Mouse (Mus musculus) forebrain, embryonic 12.5 days (tissue): ENCODE results near the gene Kctd10. TPM values are rescaled to one million over a fixed set of nuclear protein-coding genes. Genes with fewer than 3 reads are reported as not detected.

Experiments used
- ATAC-seq: fragments of 200-750 bp; cut with Nextera tagmentation; 2 replicates; pipeline ENCODE4 v1.8.0; 2017; ENCODE audit warnings: moderate TSS enrichment; ENCODE audit not compliant: low FRiP score
- H3K27ac ChIP-seq: fragments of 300-500 bp; sonication (generic); 2 replicates; pipeline ENCODE4 v1.5.1; 2016; ENCODE audit warnings: mild to moderate bottlenecking
- H3K27me3 ChIP-seq: fragments of 300-500 bp; sonication (generic); 2 replicates; pipeline ENCODE4 v1.6.1; 2016; ENCODE audit warnings: mild to moderate bottlenecking
- H3K36me3 ChIP-seq: fragments of 300-500 bp; sonication (generic); replicated peaks from 2 replicates; pipeline ENCODE4 v1.6.1; 2016; ENCODE audit warnings: mild to moderate bottlenecking
- H3K4me1 ChIP-seq: fragments of 300-500 bp; sonication (generic); 2 replicates; pipeline ENCODE4 v1.6.1; 2016
- H3K4me2 ChIP-seq: fragments of 300-500 bp; sonication (generic); 2 replicates; pipeline ENCODE4 v1.6.1; 2016; ENCODE audit warnings: mild to moderate bottlenecking, moderate library complexity
- H3K4me3 ChIP-seq: fragments of 300-500 bp; sonication (generic); replicated peaks from 2 replicates; pipeline ENCODE4 v1.5.1; 2016; ENCODE audit warnings: mild to moderate bottlenecking
- H3K9ac ChIP-seq: fragments of 300-500 bp; sonication (generic); 2 replicates; pipeline ENCODE4 v1.6.1; 2016; ENCODE audit warnings: mild to moderate bottlenecking
- H3K9me3 ChIP-seq: fragments of 300-500 bp; sonication (generic); 2 replicates; pipeline ENCODE4 v1.6.1; 2016
- WGBS: fragments of 180-500 bp; shearing (Covaris S2); methylation state at CpG from one replicate; pipeline ENCODE4 v1.1.7; 2016; 5-methylcytosine and 5-hydroxymethylcytosine counted together
- polyA plus RNA-seq: library from polyadenylated mRNA; unstranded; fragments of >200 nt; fragmentation: Nextera tagmentation; extraction: Ambion mirVana; gene quantifications from 2 replicates; pipeline ENCODE4 v1.2.1, GENCODE M21; 2016

Gene Kctd10
- polyA plus RNA-seq, 1 experiment from 2014 or later = 93.1 TPM

GRCm38 (mm10) chr5:114412361-114412998 is 32.2 kb upstream of the Kctd10 start:
- no peak for ATAC-seq
- Histone ChIP-seq H3K27ac (no peak overlapping the region), H3K4me2 (no peak overlapping the region), H3K9ac (no peak overlapping the region), H3K36me3 (peaks cover 100% of the 10 kb centered on the region), H3K27me3 (no peaks in the 10 kb centered on the region), H3K9me3 (no peaks in the 10 kb centered on the region), H3K4me1 (no peaks in the 10 kb centered on the region), H3K4me3 (no peak overlapping the region)
- WGBS = 90% methylated on average over 23 of the region's 23 CpGs

- no peaks in the 10 kb centered on the region for H3K9me3 ChIP-seq
- ATAC-seq = no peak
- H3K36me3 ChIP-seq = peaks cover 100% of the 10 kb centered on the region
- no peak overlapping the region for H3K27ac ChIP-seq
- no peak overlapping the region for H3K4me2 ChIP-seq
- 95% methylated on average over 13 of the region's 13 CpGs for WGBS
- no peaks in the 10 kb centered on the region for H3K27me3 ChIP-seq
- H3K4me1 ChIP-seq = no peaks in the 10 kb centered on the region
- no peak overlapping the region for H3K9ac ChIP-seq
- no peak overlapping the region for H3K4me3 ChIP-seq
Observed at GRCm38 (mm10) chr5:114410429-114410828, 30.1 kb upstream of the Kctd10 start.

GRCm38 (mm10) chr5:114408846-114409245 is 28.5 kb upstream of the Kctd10 start:
- Histone ChIP-seq H3K4me2 (no peak overlapping the region), H3K4me1 (no peaks in the 10 kb centered on the region), H3K9ac (no peak overlapping the region), H3K9me3 (no peaks in the 10 kb centered on the region), H3K36me3 (peaks cover 100% of the 10 kb centered on the region), H3K4me3 (no peak overlapping the region), H3K27ac (no peak overlapping the region), H3K27me3 (no peaks in the 10 kb centered on the region)
- 92% methylated on average over 11 of the region's 11 CpGs for WGBS
- no peak for ATAC-seq

GRCm38 (mm10) chr5:114407810-114408209 is 27.5 kb upstream of the Kctd10 start:
- WGBS = 96% methylated on average over 9 of the region's 9 CpGs
- Histone ChIP-seq H3K36me3 (peaks cover 100% of the 10 kb centered on the region), H3K4me2 (no peak overlapping the region), H3K9ac (no peak overlapping the region), H3K27ac (no peak overlapping the region), H3K4me1 (no peaks in the 10 kb centered on the region), H3K4me3 (no peak overlapping the region), H3K27me3 (no peaks in the 10 kb centered on the region), H3K9me3 (no peaks in the 10 kb centered on the region)
- ATAC-seq = no peak

- 89% methylated on average over 10 of the region's 10 CpGs for WGBS
- no peaks in the 10 kb centered on the region for H3K9me3 ChIP-seq
- H3K27me3 ChIP-seq = no peaks in the 10 kb centered on the region
- no peak for ATAC-seq
- peaks cover 100% of the 10 kb centered on the region for H3K36me3 ChIP-seq
- H3K4me3 ChIP-seq = no peak overlapping the region
- no peak overlapping the region for H3K27ac ChIP-seq
- no peaks in the 10 kb centered on the region for H3K4me1 ChIP-seq
- no peak overlapping the region for H3K4me2 ChIP-seq
- H3K9ac ChIP-seq = no peak overlapping the region
Observed at GRCm38 (mm10) chr5:114407269-114407668, 27.0 kb upstream of the Kctd10 start.

GRCm38 (mm10) chr5:114406592-114406991 is 26.3 kb upstream of the Kctd10 start:
- no peaks in the 10 kb centered on the region for H3K9me3 ChIP-seq
- no peaks in the 10 kb centered on the region for H3K4me1 ChIP-seq
- WGBS = 96% methylated on average over 14 of the region's 14 CpGs
- no peak overlapping the region for H3K27ac ChIP-seq
- no peaks in the 10 kb centered on the region for H3K27me3 ChIP-seq
- no peak for ATAC-seq
- H3K4me2 ChIP-seq = no peak overlapping the region
- peaks cover 100% of the 10 kb centered on the region for H3K36me3 ChIP-seq
- H3K4me3 ChIP-seq = no peak overlapping the region
- H3K9ac ChIP-seq = no peak overlapping the region

- ATAC-seq = no peak
- Histone ChIP-seq H3K36me3 (peaks cover 98% of the 10 kb centered on the region), H3K27ac (no peak overlapping the region), H3K4me3 (no peak overlapping the region), H3K4me2 (no peak overlapping the region), H3K9ac (no peak overlapping the region), H3K27me3 (no peaks in the 10 kb centered on the region), H3K9me3 (no peaks in the 10 kb centered on the region), H3K4me1 (no peaks in the 10 kb centered on the region)
- 85% methylated on average over 9 of the region's 9 CpGs for WGBS
Observed at GRCm38 (mm10) chr5:114393169-114393568, 12.9 kb upstream of the Kctd10 start.

- H3K4me1 ChIP-seq = peaks cover 19% of the 10 kb centered on the region
- H3K36me3 ChIP-seq = peaks cover 57% of the 10 kb centered on the region
- no peak for ATAC-seq
- WGBS = 94% methylated on average over 8 of the region's 8 CpGs
- no peaks in the 10 kb centered on the region for H3K27me3 ChIP-seq
- no peaks in the 10 kb centered on the region for H3K9me3 ChIP-seq
- no peak overlapping the region for H3K4me2 ChIP-seq
- H3K4me3 ChIP-seq = no peak overlapping the region
- H3K27ac ChIP-seq = no peak overlapping the region
- H3K9ac ChIP-seq = no peak overlapping the region
Observed at GRCm38 (mm10) chr5:114384448-114384847, 4.1 kb upstream of the Kctd10 start.

- no peaks in the 10 kb centered on the region for H3K9me3 ChIP-seq
- H3K27ac ChIP-seq = no peak overlapping the region
- H3K27me3 ChIP-seq = no peaks in the 10 kb centered on the region
- peaks cover 30% of the 10 kb centered on the region for H3K4me1 ChIP-seq
- no peak for ATAC-seq
- H3K9ac ChIP-seq = no peak overlapping the region
- no peak overlapping the region for H3K4me2 ChIP-seq
- peaks cover 46% of the 10 kb centered on the region for H3K36me3 ChIP-seq
- H3K4me3 ChIP-seq = no peak overlapping the region
- WGBS = 79% methylated on average over 9 of the region's 9 CpGs
Observed at GRCm38 (mm10) chr5:114383184-114383904, 3.0 kb upstream of the Kctd10 start.

- H3K9me3 ChIP-seq = no peaks in the 10 kb centered on the region
- H3K4me1 ChIP-seq = peaks cover 42% of the 10 kb centered on the region
- peak overlapping the region; percentile 80 for H3K4me3 ChIP-seq
- peak overlapping the region; percentile 87 for H3K4me2 ChIP-seq
- WGBS = under 1% methylated on average over 18 of the region's 18 CpGs
- no peaks in the 10 kb centered on the region for H3K27me3 ChIP-seq
- ATAC-seq = peak; percentile 27; the same call in 1 of the 2 replicates
- H3K27ac ChIP-seq = peak overlapping the region; percentile 85
- H3K9ac ChIP-seq = peak overlapping the region; percentile 91
- H3K36me3 ChIP-seq = peaks cover 28% of the 10 kb centered on the region
Observed at GRCm38 (mm10) chr5:114381013-114381351, 674 bp upstream of the Kctd10 start.

- Histone ChIP-seq H3K9ac (peak overlapping the region; percentile 91), H3K36me3 (peaks cover 28% of the 10 kb centered on the region), H3K27ac (peak overlapping the region; percentile 85), H3K27me3 (no peaks in the 10 kb centered on the region), H3K4me1 (peaks cover 42% of the 10 kb centered on the region), H3K4me2 (peak overlapping the region; percentile 87), H3K4me3 (peak overlapping the region; percentile 80), H3K9me3 (no peaks in the 10 kb centered on the region)
- WGBS = 3% methylated on average over 20 of the region's 20 CpGs
- peak; percentile 46 for ATAC-seq
Observed at GRCm38 (mm10) chr5:114379763-114380162, 545 bp downstream of the Kctd10 start.

GRCm38 (mm10) chr5:114378936-114379335 is 1.4 kb downstream of the Kctd10 start:
- no peaks in the 10 kb centered on the region for H3K27me3 ChIP-seq
- 31% methylated on average over 6 of the region's 6 CpGs for WGBS
- H3K4me1 ChIP-seq = peaks cover 42% of the 10 kb centered on the region
- peak overlapping the region; percentile 80 for H3K4me3 ChIP-seq
- 0 out of 2 replicates have a peak overlapping the region, but pooled peaks have one; percentile 37 for H3K27ac ChIP-seq
- no peaks in the 10 kb centered on the region for H3K9me3 ChIP-seq
- no peak for ATAC-seq
- peaks cover 30% of the 10 kb centered on the region for H3K36me3 ChIP-seq
- H3K9ac ChIP-seq = peak overlapping the region; percentile 91
- peak overlapping the region; percentile 87 for H3K4me2 ChIP-seq
